Mouse (Mus musculus): ENCODE measurements at regions not wholly inside any gene's neighbourhood (a gene's known extent, or its start where the extent isn't known, plus 50 kb on each side); places are given as distances from the start of the nearest gene placed in this dataset.
A peak's percentile ranks its signal among the peaks of the same experiment; 100 is the strongest.

DNA sequence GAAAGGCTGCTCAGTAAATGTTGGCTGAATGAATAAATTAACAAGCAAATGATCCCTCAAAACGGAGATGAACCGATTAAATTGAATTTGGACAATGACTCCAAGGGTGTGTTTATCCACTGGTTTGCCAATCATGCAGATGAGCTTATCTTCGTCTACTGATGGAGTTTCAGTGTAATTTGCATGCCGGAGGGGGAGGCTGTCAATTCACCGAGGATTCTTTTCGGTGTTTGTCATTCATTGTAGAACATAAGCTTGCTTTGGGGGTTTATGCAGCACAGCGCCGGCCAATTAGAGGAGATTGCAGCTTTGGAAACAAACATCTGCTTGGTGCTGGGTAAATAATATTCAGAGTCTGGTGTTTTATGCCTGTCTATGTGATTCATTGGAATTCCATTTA, 132.7 kb downstream of the Otoa start:
- Histone ChIP-seq H3K4me2 (0 out of 2 replicates have a peak overlapping the region, but pooled peaks have one; percentile 5), H3K9me3 (no peaks in the 10 kb centered on the region), H3K4me3 (no peak overlapping the region), H3K27me3 (replicated peaks) (no peaks in the 10 kb centered on the region), H3K4me1 (peaks cover 4% of the 10 kb centered on the region; the same call in 1 of the 2 replicates), H3K36me3 (replicated peaks) (no peaks in the 10 kb centered on the region), H3K9ac (no peak overlapping the region), H3K27ac (peak overlapping the region; percentile 10; the same call in 1 of the 2 replicates)
- peak; percentile 62; the same call in 1 of the 2 replicates for ATAC-seq (replicated peaks)
- WGBS = 40% methylated on average over 8 of the region's 8 CpGs

DNA sequence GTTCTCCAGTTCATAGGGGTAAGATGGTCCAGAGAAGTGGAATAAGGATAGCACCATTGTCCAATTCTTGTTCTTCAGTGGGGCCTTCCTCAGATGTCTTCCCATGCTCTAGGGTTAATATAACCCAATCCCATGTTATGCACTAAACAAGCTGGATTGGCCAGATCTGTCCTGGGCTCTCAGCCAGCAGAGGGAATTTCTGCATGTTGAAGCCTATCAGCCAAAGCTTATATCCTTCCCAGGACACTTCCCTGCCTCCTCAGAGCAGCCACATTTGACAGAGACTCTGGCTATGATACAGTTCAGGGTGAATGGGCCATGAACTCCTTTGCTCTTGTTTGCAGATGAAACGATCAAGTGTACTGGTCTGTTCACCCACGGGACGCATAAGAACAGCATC, 133.6 kb downstream of the Otoa start:
- H3K9me3 ChIP-seq = no peaks in the 10 kb centered on the region
- H3K27me3 ChIP-seq (replicated peaks) = no peaks in the 10 kb centered on the region
- H3K4me2 ChIP-seq = no peak overlapping the region
- no peak overlapping the region for H3K9ac ChIP-seq
- no peak for ATAC-seq (replicated peaks)
- peaks cover 4% of the 10 kb centered on the region; the same call in 1 of the 2 replicates for H3K4me1 ChIP-seq
- no peak overlapping the region for H3K27ac ChIP-seq
- H3K4me3 ChIP-seq = no peak overlapping the region
- H3K36me3 ChIP-seq (replicated peaks) = no peaks in the 10 kb centered on the region
- WGBS = 73% methylated on average over 3 of the region's 3 CpGs

DNA sequence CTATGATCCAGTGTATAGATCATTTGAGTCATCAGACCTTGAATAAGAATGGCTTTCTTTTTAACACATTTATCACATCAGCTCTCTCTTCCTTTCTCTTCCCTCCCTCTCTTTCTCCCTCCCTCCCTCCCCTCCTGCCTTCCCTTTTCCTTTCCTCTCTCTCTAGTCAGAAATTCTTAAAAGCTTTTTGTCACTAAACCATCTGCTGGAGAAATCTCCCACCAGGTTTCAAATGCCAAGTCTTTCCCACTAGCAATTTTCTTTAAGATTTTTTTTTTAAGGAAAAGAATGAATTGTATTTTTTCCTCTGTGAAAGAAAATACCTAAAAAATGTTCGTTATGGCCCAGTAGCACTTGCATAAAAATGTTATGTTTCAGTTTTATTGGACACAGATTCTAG, 134.3 kb downstream of the Otoa start:
- no peak overlapping the region for H3K4me2 ChIP-seq
- WGBS = 72% methylated on average over 1 of the region's 1 CpGs

DNA sequence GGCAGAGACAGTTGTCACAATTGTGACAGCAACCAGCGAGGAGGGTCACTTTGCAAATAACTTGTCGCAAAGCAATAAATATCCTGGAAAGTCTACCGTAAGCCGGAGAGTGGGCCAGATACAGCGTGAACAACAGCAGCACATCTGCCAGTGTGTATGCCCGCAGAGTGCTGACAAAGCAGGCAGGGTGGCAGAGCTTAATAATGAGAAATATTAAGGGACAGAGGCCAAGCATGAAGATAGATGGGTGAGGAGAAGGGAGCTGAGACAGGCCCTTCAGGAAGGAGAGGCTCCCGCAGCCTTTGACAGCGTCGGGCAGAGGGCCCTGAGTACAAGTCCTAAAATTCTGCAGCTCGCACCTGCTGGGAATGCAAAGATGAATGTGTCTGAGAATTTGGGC, 136.6 kb downstream of the Otoa start:
- no peak overlapping the region for H3K4me2 ChIP-seq
- 77% methylated on average over 10 of the region's 10 CpGs for WGBS
- no peak overlapping the region for H3K4me3 ChIP-seq
- ATAC-seq (replicated peaks) = no peak
- H3K9me3 ChIP-seq = no peaks in the 10 kb centered on the region
- H3K36me3 ChIP-seq (replicated peaks) = no peaks in the 10 kb centered on the region
- no peak overlapping the region for H3K9ac ChIP-seq
- H3K27me3 ChIP-seq (replicated peaks) = no peaks in the 10 kb centered on the region
- no peak overlapping the region for H3K27ac ChIP-seq
- peaks cover 4% of the 10 kb centered on the region; the same call in 1 of the 2 replicates for H3K4me1 ChIP-seq

More for the DNA sequence above, 134.3 kb downstream of the Otoa start:
- H3K9ac ChIP-seq = no peak overlapping the region
- H3K27ac ChIP-seq = no peak overlapping the region
- H3K36me3 ChIP-seq (replicated peaks) = no peaks in the 10 kb centered on the region
- H3K4me3 ChIP-seq = no peak overlapping the region
- no peak for ATAC-seq (replicated peaks)
- H3K4me1 ChIP-seq = peaks cover 4% of the 10 kb centered on the region; the same call in 1 of the 2 replicates
- H3K9me3 ChIP-seq = no peaks in the 10 kb centered on the region
- H3K27me3 ChIP-seq (replicated peaks) = no peaks in the 10 kb centered on the region

DNA sequence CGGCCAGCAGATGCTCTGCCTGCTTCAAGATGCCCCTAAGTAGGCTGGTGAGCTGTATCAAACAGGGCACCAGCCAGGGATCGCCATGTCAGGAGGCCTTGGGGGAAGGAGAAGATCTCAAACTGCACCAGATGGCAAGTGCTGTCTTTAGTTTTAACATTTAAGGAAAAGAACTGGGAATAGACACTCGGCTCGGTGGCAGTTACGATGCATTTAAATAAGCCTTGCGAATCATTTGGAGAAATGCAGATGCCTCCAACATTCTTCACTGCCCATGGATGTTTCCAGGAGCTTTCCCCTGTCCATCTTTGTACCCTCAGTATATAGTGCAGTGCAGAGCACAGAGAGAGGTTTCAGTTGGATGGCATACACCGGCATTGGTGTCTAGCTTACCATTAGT, 139.7 kb downstream of the Otoa start:
- H3K4me2 ChIP-seq = no peak overlapping the region
- WGBS = 95% methylated on average over 7 of the region's 7 CpGs
- no peak overlapping the region for H3K27ac ChIP-seq
- H3K27me3 ChIP-seq (replicated peaks) = no peaks in the 10 kb centered on the region
- no peaks in the 10 kb centered on the region for H3K4me1 ChIP-seq
- H3K9me3 ChIP-seq = no peaks in the 10 kb centered on the region
- no peaks in the 10 kb centered on the region for H3K36me3 ChIP-seq (replicated peaks)
- no peak for ATAC-seq (replicated peaks)
- no peak overlapping the region for H3K4me3 ChIP-seq
- H3K9ac ChIP-seq = no peak overlapping the region

DNA sequence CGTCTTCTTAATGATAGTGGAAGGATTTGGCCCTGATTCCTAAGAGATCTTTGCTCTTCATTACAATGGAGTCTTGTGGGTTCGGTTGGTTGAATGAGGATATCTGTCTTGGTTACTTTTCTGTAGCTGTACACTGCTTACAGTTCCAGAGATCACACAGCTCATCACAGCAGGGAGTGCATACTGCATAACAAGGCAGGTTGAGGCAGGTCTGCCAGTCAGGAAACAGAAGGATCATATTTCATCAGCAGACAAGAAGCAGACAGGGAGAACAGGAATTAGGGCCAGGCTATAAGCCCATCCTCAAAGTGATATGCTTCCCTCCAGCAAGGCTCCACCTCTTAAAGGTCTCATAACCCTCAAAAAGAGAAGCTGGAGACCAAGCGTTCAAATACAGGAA, 150.4 kb downstream of the Otoa start:
- Histone ChIP-seq H3K9me3 (no peaks in the 10 kb centered on the region), H3K4me2 (no peak overlapping the region), H3K4me3 (no peak overlapping the region), H3K27me3 (replicated peaks) (no peaks in the 10 kb centered on the region), H3K4me1 (no peaks in the 10 kb centered on the region), H3K9ac (no peak overlapping the region), H3K27ac (no peak overlapping the region), H3K36me3 (replicated peaks) (no peaks in the 10 kb centered on the region)
- ATAC-seq (replicated peaks) = no peak
- WGBS = 70% methylated on average over 3 of the region's 3 CpGs

DNA sequence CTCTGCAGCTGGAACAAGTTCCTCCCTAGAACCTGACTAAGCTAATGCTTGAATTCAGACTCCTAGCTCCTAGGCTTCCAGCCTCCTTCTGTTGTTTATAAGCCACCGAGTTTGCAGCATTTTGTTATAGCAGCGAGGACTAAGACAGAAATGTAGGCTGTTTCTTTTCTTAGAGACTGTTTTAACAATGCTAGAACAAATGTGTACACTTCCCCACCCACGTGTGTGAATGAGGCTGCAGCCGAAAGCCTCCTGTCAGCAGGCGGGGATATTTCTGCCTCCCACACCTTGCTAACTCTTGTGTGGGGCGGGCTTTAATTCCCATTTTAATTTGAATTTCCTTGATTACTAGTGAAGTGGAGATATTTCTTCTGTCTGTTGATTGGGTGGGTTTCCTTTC, 153.4 kb downstream of the Otoa start:
- Histone ChIP-seq H3K9ac (no peak overlapping the region), H3K27ac (no peak overlapping the region), H3K4me2 (no peak overlapping the region), H3K9me3 (no peaks in the 10 kb centered on the region), H3K27me3 (replicated peaks) (no peaks in the 10 kb centered on the region), H3K4me1 (no peaks in the 10 kb centered on the region), H3K4me3 (no peak overlapping the region), H3K36me3 (replicated peaks) (no peaks in the 10 kb centered on the region)
- ATAC-seq (replicated peaks) = no peak
- 91% methylated on average over 6 of the region's 6 CpGs for WGBS

DNA sequence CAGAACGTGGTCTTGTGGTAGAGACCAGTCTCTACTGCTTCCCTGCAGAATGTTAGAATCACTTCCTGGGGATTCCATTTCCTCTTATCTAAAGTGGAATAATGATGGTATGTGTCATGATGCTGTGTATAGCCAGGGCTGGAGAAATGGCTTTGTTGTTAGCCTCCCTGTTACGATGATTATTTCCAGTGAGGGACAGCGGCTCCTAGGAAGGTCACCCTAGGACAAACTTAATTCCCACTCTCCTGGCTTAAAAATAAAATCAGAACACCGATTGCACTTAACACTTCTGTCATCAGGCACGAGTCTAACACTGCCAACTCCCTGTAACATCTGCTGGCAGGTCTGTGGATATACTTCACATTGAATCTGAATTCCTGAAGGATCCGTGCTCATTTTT, 151.9 kb upstream of the Hs3st2 start:
- 84% methylated on average over 6 of the region's 6 CpGs for WGBS
- H3K9ac ChIP-seq = no peak overlapping the region
- no peak for ATAC-seq (replicated peaks)

DNA sequence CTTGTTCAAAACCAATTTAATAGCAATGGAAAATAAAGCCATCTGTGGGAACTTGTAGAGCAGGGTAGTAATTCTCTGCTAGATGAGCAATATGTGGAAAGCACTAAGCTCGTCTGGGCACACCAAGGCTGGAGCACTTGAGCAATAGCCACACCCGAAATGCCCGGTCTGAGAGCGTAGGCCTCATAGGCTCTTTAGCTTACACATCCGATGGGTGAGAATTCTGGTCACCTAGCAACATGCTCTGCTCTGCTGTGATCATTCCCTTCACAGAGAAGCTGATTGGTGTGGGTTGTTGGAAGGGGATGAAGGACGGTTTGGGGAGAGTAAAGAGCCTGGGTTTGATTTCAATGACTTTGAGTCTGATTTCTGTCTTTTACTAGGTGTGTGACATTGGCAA, 143.8 kb upstream of the Hs3st2 start:
- no peaks in the 10 kb centered on the region for H3K36me3 ChIP-seq (replicated peaks)
- H3K4me1 ChIP-seq = no peaks in the 10 kb centered on the region
- no peak overlapping the region for H3K9ac ChIP-seq
- ATAC-seq (replicated peaks) = no peak
- H3K27ac ChIP-seq = no peak overlapping the region
- H3K4me3 ChIP-seq = no peak overlapping the region
- WGBS = 74% methylated on average over 6 of the region's 6 CpGs
- H3K4me2 ChIP-seq = no peak overlapping the region
- H3K27me3 ChIP-seq (replicated peaks) = no peaks in the 10 kb centered on the region
- H3K9me3 ChIP-seq = no peaks in the 10 kb centered on the region

More for the DNA sequence above, 151.9 kb upstream of the Hs3st2 start:
- Histone ChIP-seq H3K27me3 (replicated peaks) (no peaks in the 10 kb centered on the region), H3K4me1 (no peaks in the 10 kb centered on the region), H3K4me2 (no peak overlapping the region), H3K9me3 (no peaks in the 10 kb centered on the region), H3K27ac (no peak overlapping the region), H3K4me3 (no peak overlapping the region), H3K36me3 (replicated peaks) (no peaks in the 10 kb centered on the region)

DNA sequence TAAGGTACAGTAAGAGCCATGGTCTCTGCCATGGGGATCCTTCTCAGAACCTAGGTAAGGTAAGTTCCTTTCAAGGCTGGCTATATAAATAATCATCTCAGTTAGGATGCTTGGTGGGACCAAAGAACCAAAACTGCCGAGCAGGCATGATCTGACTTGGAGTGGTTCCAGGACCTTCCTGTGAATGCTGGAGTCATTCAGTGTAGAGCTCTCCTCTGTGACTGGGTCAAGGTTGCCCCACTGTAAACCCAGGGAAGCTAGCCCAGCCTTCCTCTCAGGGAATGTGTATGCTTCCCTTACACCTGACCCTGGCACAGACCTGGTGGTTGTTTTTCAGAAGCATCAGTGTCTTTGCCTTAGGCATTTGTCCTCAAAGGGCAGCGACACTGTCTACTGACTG, 134.2 kb upstream of the Hs3st2 start:
- Histone ChIP-seq H3K4me1 (no peaks in the 10 kb centered on the region), H3K36me3 (replicated peaks) (no peaks in the 10 kb centered on the region), H3K27ac (no peak overlapping the region), H3K27me3 (replicated peaks) (no peaks in the 10 kb centered on the region), H3K9me3 (no peaks in the 10 kb centered on the region), H3K4me2 (no peak overlapping the region), H3K4me3 (no peak overlapping the region), H3K9ac (no peak overlapping the region)
- no peak for ATAC-seq (replicated peaks)
- 92% methylated on average over 2 of the region's 2 CpGs for WGBS

DNA sequence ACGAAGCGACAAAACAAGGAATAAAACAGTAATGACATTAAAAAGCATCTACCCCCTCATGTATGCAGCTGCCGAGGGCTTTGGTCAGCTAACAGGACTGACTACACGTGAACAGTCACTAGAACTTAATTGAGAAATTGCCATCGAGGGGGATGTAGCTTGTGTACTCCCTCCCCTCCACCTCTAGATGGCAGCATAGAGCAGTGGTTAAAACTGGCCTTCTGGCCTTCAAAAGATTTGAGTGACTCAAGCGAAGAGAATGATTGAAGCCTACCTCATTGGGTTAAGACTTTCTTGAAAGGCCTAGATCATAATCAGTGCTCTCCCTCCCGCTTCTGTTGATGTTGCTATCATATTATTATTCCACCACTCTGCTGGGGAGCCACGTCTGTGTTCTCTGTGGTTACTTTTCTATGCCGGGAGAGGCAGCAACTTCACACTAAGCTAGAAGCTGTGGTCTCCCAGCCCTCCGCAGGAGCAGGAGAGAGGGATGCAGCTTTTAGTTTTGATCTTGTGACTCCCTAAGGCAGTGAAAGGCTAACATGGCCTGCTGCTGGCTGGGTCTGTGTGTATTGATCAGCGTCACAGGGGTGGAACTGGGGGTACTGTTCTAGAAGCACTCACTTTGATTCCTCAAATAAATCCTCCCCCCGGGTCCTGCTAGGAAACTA, 132.7 kb upstream of the Hs3st2 start:
- Histone ChIP-seq H3K9ac (no peak overlapping the region), H3K4me1 (no peaks in the 10 kb centered on the region), H3K4me3 (no peak overlapping the region), H3K27ac (no peak overlapping the region), H3K4me2 (no peak overlapping the region), H3K36me3 (replicated peaks) (no peaks in the 10 kb centered on the region), H3K27me3 (replicated peaks) (no peaks in the 10 kb centered on the region), H3K9me3 (no peaks in the 10 kb centered on the region)
- ATAC-seq (replicated peaks) = peak; percentile 42
- 42% methylated on average over 12 of the region's 12 CpGs for WGBS

DNA sequence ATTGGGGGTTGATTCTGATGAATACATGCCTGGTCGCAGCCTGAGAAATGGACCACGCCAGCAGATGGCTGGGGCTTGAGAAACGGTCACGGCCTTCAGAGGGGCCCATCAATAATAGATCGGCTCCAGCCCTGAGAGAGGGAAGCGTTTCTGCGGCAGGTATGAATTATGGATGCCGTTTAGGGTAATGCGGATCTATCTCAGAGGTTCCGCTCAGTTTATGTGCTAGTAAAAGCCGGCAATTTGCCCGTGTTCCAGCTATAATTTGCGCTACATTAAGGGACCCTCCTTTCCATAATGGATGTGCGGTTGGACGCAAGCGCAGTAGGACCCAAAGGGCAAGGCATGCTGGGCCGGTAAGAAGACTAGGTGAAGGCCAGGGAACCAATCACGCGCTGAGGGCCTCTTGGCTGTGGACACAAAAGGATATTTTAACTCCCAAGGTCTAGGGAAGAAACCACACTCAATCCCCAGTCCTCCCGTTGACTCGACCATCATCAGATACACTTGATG, 132.1 kb upstream of the Hs3st2 start:
- H3K36me3 ChIP-seq (replicated peaks) = no peaks in the 10 kb centered on the region
- no peaks in the 10 kb centered on the region for H3K9me3 ChIP-seq
- ATAC-seq (replicated peaks) = peak; percentile 50
- no peak overlapping the region for H3K27ac ChIP-seq
- H3K4me2 ChIP-seq = no peak overlapping the region
- WGBS = 72% methylated on average over 21 of the region's 21 CpGs
- H3K4me1 ChIP-seq = no peaks in the 10 kb centered on the region
- no peaks in the 10 kb centered on the region for H3K27me3 ChIP-seq (replicated peaks)
- no peak overlapping the region for H3K4me3 ChIP-seq
- H3K9ac ChIP-seq = no peak overlapping the region

DNA sequence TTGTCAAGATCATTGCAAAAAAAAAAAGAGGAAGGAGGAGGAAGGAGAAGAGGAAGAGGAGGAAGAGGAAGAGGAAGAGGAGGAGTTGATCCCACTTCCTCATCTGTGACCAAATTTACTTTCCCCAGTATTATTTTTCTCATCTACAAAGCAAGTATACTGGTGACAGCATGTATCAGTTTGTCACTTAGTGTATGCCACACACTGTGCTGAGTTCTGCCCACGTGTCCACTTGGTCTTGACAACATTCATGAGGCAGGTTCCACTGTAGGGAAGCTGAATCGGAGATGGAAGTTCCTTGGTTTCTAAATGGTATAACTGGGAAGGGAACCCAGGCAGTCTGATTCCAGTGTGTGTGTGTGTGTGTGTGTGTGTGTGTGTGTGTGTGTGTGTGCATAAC, 122.3 kb upstream of the Hs3st2 start:
- no peaks in the 10 kb centered on the region for H3K4me1 ChIP-seq
- H3K4me2 ChIP-seq = no peak overlapping the region
- ATAC-seq (replicated peaks) = no peak
- no peak overlapping the region for H3K27ac ChIP-seq
- H3K9ac ChIP-seq = no peak overlapping the region
- 83% methylated on average over 2 of the region's 2 CpGs for WGBS
- H3K9me3 ChIP-seq = no peaks in the 10 kb centered on the region
- no peaks in the 10 kb centered on the region for H3K27me3 ChIP-seq (replicated peaks)
- no peaks in the 10 kb centered on the region for H3K36me3 ChIP-seq (replicated peaks)
- no peak overlapping the region for H3K4me3 ChIP-seq
